ENCODE assay signal across 16 mouse cellular contexts in genomic region chr11:51414520-51414919, GRCm38 (mm10).
"Had no signal": no experiment of that assay in that cellular context is flagged by ENCODE, and none has a peak within 500 bp of the region (broad histone marks: within the 10 kb centered on the region; RNA-seq: fewer than 3 reads in every experiment).

No protein-coding gene starts in this region.

- DNase-seq: kidney, adult 8-10 months; kidney, postnatal 25 days; lung, postnatal 14 days; retina, postnatal 1 day; right cerebral cortex, postnatal 4 days; thymus, adult 2 months; thymus, postnatal 25 days had no signal

- ATAC-seq: intestine, postnatal 0 days; midbrain, embryonic 16.5 days had no signal

- H3K4me2 ChIP-seq: limb, embryonic 12.5 days; midbrain, embryonic 11.5 days; neural tube, embryonic 13.5 days; stomach, embryonic 15.5 days had no signal

- H3K9me3 ChIP-seq: limb, embryonic 12.5 days; megakaryocyte, embryonic 14.5 days; neural tube, embryonic 13.5 days; stomach, embryonic 15.5 days had no signal

- H3K9ac ChIP-seq: limb, embryonic 12.5 days; neural tube, embryonic 13.5 days; stomach, embryonic 15.5 days had no signal

- H3K4me1 ChIP-seq: megakaryocyte, embryonic 14.5 days had no signal

- H3K4me3 ChIP-seq: left cerebral cortex, adult 2 months; limb, embryonic 12.5 days; megakaryocyte, embryonic 14.5 days; neural tube, embryonic 13.5 days; stomach, embryonic 15.5 days had no signal

- H3K36me3 ChIP-seq: limb, embryonic 12.5 days; neural tube, embryonic 13.5 days; stomach, embryonic 15.5 days had no signal

- H3K27ac ChIP-seq: left cerebral cortex, adult 2 months; limb, embryonic 12.5 days; macrophage; neural tube, embryonic 13.5 days; stomach, embryonic 15.5 days had no signal

- H3K27me3 ChIP-seq: stomach, embryonic 15.5 days had no signal
